Mouse (Mus musculus): ENCODE measurements around the gene Pde6h.
A peak's percentile ranks its signal among the peaks of the same experiment; 100 is the strongest.
"Not testable (repeated sequence)": the region's sequence is repeated elsewhere in the genome, so short reads cannot be mapped to it uniquely, and the experiment has no call there.

Gene Pde6h

GRCm38 (mm10) chr6:136923532-136923931 is at the start of gene Pde6h:
Gene Pde6h (plus strand): TSS chr6:136923832.
- DNase-seq (ENCODE audit: low spot score in 2 of 2) = no peak

GRCm38 (mm10) chr6:136874599-136874998 is 49.0 kb upstream of the Pde6h start:
- no peak for DNase-seq (ENCODE audit: low spot score in 2 of 2)

- no peak for DNase-seq (ENCODE audit: low spot score in 2 of 2)
Observed at GRCm38 (mm10) chr6:136875670-136876069, 48.0 kb upstream of the Pde6h start, which contains the start of gene Mgp. Gene Mgp (minus strand): TSS chr6:136875823.

DNA sequence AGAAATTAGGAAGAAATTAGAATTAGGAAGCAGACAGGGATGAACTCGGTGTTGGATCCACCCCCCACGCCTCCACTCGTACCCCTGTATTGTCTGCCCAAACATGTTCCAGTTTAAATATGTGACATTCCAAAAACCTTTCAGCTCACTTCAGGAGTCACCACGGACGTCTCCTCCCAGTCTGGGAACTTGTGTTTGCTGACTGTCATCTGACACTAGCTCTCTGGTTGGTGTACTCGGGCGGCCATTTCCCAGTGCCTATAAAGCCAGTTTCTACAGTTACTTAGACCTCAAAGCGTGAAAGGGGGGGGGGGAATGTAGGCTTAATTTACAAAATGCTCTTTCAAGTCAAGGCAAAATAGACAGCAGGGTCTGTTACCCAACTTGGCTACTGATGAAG is 42.0 kb upstream of the Pde6h start:
- no peak for DNase-seq (ENCODE audit: low spot score in 2 of 2)

- DNase-seq (ENCODE audit: low spot score in 2 of 2) = no peak
Observed at GRCm38 (mm10) chr6:136883431-136883915, 40.2 kb upstream of the Pde6h start.

DNA sequence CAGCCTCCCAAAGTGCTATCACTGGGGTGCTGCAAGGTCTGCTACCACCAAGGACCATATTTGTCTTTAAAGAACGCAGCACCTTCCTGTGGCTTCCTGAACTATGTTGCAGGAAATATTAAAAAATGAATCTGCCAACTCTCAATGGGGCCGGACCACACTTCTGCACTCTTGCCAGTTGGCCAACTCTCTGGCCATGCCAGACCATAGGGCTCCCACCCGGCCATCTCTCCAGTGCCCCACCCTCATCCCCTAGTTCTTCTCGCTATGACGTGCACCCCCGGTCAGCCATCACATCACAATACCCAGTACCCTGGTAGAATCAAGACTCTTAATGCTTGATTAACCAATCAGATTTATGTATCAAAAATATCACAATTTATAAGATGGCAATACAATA is 39.7 kb upstream of the Pde6h start:
- DNase-seq (ENCODE audit: low spot score in 2 of 2) = no peak

GRCm38 (mm10) chr6:136884766-136885165 is 38.9 kb upstream of the Pde6h start:
- not testable (repeated sequence) for DNase-seq (ENCODE audit: low spot score in 2 of 2)

DNA sequence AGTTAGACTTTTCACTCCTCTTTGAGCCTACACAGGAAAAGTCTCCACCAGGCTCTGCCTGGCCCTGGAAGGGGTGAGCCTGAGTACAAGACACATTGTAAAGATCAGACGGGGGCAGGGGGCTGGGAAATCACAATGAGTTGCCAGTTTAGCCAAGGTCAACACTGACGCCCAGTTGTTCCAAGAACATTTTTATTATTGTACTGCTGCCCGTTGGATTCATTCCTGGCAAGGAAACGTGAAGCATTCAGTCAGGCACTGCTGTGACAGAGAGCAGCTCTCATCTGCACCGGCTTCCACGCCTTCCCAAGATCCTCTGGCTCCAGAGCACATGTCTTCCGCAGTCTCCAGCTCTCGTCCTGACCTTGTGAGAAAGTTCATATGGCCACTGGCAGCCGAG is 35.8 kb upstream of the Pde6h start:
- DNase-seq (ENCODE audit: low spot score in 2 of 2) = no peak

- no peak for DNase-seq (ENCODE audit: low spot score in 2 of 2)
Observed at GRCm38 (mm10) chr6:136889067-136889466, 34.6 kb upstream of the Pde6h start.

- DNase-seq (ENCODE audit: low spot score in 2 of 2) = no peak
Observed at GRCm38 (mm10) chr6:136889554-136889953, 34.1 kb upstream of the Pde6h start.

GRCm38 (mm10) chr6:136892002-136892401 is 31.6 kb upstream of the Pde6h start:
- DNase-seq (ENCODE audit: low spot score in 2 of 2) = no peak

- DNase-seq (ENCODE audit: low spot score in 2 of 2) = no peak
Observed at GRCm38 (mm10) chr6:136894532-136895339, 28.9 kb upstream of the Pde6h start.

DNA sequence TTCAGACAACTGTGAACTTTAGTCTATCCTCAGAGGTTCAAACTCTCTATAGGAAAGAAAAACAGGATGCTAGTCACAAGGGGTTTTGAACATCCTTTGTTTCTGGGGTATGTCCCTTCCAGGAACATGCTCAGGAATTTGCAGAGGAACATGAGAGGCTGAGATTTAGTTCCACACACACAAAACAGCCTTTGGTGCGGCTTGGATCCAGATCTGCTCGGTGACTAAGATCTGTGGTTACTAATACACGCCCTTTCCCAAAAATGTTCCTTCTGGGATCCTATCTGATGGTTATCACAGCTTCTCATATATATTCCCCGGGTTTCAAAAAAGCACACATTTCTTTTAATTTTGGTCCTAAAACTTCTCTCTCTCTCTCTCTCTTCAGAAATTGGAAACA is 25.8 kb upstream of the Pde6h start:
- DNase-seq (ENCODE audit: low spot score in 2 of 2) = no peak

GRCm38 (mm10) chr6:136898222-136898621 is 25.4 kb upstream of the Pde6h start:
- no peak for DNase-seq (ENCODE audit: low spot score in 2 of 2)

DNA sequence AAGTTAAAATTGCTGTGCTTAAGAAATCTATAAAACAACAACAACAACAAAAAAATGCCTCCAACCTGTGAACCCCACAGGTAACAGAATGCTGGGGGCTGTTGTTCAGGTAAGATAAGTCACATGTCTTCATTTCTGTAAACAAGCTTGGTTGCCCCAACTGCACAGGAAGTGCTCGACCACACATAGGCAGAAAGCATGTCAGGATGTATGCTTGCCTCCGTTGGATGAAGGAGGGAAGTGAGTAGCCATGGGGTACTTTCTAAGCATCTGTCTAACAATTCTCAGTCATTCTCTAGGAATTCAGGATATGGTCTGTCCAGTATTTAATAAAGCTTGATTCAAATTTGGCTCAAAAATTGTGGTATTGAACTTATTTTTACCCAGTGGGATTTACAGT is 24.7 kb upstream of the Pde6h start:
- peak in 1 of 2 experiments; percentile 28 for DNase-seq (ENCODE audit: low spot score in 2 of 2)

DNA sequence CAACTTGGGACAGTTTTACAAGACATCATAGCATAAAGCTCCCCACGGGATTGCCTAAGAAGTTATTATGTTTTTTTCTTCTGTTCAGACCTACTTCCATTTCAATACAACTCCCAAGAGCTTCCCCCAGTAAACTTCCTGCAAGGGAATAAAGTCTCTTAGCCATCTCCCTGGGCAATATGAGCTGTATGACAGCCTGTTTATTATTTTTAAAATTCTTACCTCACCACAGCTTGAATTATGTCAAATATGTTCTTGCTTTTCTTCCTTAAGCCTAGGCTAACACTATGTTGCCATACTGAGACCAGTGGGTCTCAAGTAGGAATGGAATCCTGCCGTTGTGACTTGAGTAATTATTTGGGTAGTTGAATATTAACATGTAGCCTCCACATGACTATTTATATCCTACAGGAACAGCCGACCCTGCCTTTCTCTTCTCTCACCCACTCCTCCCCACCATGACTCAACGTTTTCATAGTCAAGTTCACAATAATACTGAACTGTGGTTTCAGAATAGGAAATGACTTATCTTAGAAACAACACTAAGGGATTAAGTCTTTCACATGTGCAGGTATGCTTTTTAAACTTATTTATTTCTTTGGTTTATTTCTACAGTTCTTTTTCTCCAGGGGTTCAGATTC is 23.1 kb upstream of the Pde6h start:
- DNase-seq (ENCODE audit: low spot score in 2 of 2) = peak in 1 of 2 experiments; percentile 6

DNA sequence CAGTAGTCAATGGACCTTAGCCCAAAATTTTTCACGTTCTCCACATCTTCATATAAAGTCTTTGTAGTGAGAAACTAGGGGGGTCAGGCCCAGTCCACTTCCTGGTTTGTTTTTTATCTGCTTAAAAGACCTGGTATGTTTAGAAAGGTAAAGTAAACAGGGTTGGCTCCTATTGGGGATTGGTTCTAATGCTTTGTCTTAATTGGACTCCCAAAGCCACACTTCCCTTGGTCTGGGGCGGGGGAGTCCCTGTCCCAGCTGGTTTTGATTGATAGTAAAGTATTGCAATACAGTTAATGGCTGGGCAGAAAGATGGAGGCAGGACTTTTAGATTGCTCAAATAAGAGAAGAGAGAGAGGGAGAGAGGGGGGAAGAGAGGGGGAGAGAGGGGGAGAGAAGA is 22.6 kb upstream of the Pde6h start:
- peak in 1 of 2 experiments; percentile 5 for DNase-seq (ENCODE audit: low spot score in 2 of 2)

DNA sequence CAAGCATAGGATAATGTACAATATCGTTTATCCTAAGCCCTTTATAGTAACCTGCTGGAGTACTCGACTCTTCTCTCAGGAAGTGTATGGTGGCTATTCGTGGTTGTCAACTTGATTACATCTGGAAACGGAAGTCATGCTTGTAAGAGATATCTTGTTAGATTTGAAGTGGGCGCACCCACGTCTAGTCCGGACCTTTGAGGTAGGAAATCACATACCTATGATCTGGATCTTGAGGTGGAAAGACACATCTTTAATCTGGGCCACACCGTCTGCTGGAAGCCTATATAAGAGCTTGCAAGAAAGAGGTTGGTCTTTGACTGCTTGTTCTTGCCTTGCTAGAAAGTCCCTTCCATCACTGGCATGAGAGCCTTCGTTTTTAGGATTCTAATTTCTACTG is 21.1 kb upstream of the Pde6h start:
- DNase-seq (ENCODE audit: low spot score in 2 of 2) = no peak

- no peak for DNase-seq (ENCODE audit: low spot score in 2 of 2)
Observed at GRCm38 (mm10) chr6:136903885-136904470, 19.7 kb upstream of the Pde6h start.

- DNase-seq (ENCODE audit: low spot score in 2 of 2) = no peak
Observed at GRCm38 (mm10) chr6:136906283-136906936, 17.2 kb upstream of the Pde6h start.

- no peak for DNase-seq (ENCODE audit: low spot score in 2 of 2)
Observed at GRCm38 (mm10) chr6:136906937-136907293, 16.7 kb upstream of the Pde6h start.

DNA sequence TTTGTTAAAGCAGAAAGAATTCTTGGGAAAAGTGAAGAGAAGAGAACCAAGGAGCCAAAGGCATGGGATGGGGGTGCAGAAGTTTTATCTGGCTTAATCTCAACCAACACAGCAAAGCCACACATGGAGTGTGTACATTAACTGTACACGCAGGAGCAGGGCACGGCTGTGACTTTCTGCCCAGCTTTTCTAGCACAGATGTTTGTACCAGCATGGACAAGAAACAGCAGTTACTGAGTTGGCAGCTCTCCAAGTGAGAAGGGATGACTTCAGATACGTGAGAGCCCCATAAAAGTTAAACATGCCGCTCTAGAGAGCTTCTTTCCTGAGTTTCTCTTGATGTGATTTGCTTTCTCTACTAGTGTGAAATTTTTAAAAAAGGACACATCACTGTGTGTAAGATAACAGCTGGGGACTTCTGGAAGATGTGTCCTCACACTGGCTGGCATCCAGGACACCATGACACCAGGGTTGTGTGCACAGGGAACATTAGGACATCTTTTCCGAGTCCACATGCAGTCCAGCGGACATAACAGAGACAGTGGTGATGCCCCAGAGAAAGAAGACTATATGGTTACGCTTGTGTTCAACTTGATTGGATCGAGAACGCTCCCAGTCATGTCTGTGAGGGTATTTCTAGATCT is 13.3 kb upstream of the Pde6h start:
- DNase-seq (ENCODE audit: low spot score in 2 of 2) = no peak
